Mouse (Mus musculus) ZHBTc4 (cell line): Measurements from ENCODE around the gene Nr5a2.

Source experiments
- DNase-seq: peaks from one replicate; pipeline ENCODE4 v3.0.0-alpha.2; 2011; ENCODE audit warnings: low read depth, low spot score

The Nr5a2 gene

GRCm38 (mm10) chr1:136949323-136949741 lies 10.9 kb downstream of the Nr5a2 start:
- peak; percentile 78 for DNase-seq

GRCm38 (mm10) chr1:136948511-136949275 lies 11.6 kb downstream of the Nr5a2 start:
- DNase-seq, result peak; percentile 69

- no peak for DNase-seq
Observed at GRCm38 (mm10) chr1:136948127-136948422, 12.2 kb downstream of the Nr5a2 start.

GRCm38 (mm10) chr1:136947394-136948126 lies 12.7 kb downstream of the Nr5a2 start:
- peak; percentile 20 for DNase-seq

- DNase-seq, result peak; percentile 28
Observed at GRCm38 (mm10) chr1:136946806-136947393, 13.3 kb downstream of the Nr5a2 start.

- no peak for DNase-seq
Observed at GRCm38 (mm10) chr1:136946404-136946803, 13.8 kb downstream of the Nr5a2 start.

GRCm38 (mm10) chr1:136945876-136946275 lies 14.4 kb downstream of the Nr5a2 start:
- peak; percentile 22 for DNase-seq

- peak; percentile 36 for DNase-seq
Observed at GRCm38 (mm10) chr1:136945426-136945825, 14.8 kb downstream of the Nr5a2 start.

- DNase-seq, result peak; percentile 59
Observed at GRCm38 (mm10) chr1:136940603-136941002, 19.6 kb downstream of the Nr5a2 start.

GRCm38 (mm10) chr1:136939220-136939619 lies 21.0 kb downstream of the Nr5a2 start:
- no peak for DNase-seq

- no peak for DNase-seq
Observed at GRCm38 (mm10) chr1:136935960-136936324, 24.3 kb downstream of the Nr5a2 start.

- no peak for DNase-seq
Observed at GRCm38 (mm10) chr1:136935316-136935959, 24.8 kb downstream of the Nr5a2 start.

GRCm38 (mm10) chr1:136934051-136934450 lies 26.2 kb downstream of the Nr5a2 start:
- no peak for DNase-seq

- DNase-seq, result no peak
Observed at GRCm38 (mm10) chr1:136931026-136931425, 29.2 kb downstream of the Nr5a2 start.

- DNase-seq, result no peak
Observed at GRCm38 (mm10) chr1:136929743-136930142, 30.5 kb downstream of the Nr5a2 start.

- no peak for DNase-seq
Observed at GRCm38 (mm10) chr1:136927428-136927827, 32.8 kb downstream of the Nr5a2 start.

GRCm38 (mm10) chr1:136926026-136926425 lies 34.2 kb downstream of the Nr5a2 start:
- no peak for DNase-seq

GRCm38 (mm10) chr1:136920089-136920488 lies 40.2 kb downstream of the Nr5a2 start:
- no peak for DNase-seq

GRCm38 (mm10) chr1:136918791-136919190 lies 41.5 kb downstream of the Nr5a2 start:
- DNase-seq, result no peak

- no peak for DNase-seq
Observed at GRCm38 (mm10) chr1:136915438-136915837, 44.8 kb downstream of the Nr5a2 start.

GRCm38 (mm10) chr1:136911996-136912395 lies 48.3 kb downstream of the Nr5a2 start:
- no peak for DNase-seq

- no peak for DNase-seq
Observed at GRCm38 (mm10) chr1:136911594-136911860, 48.7 kb downstream of the Nr5a2 start.
